Mouse (Mus musculus) telencephalon, adult 2 months (tissue): ENCODE results near the gene Gm3336.

ENCODE experiments used
- DNase-seq: peaks from one replicate; pipeline ENCODE4 v3.0.0-alpha.2; 2011; ENCODE audit warnings: low read depth, low spot score

Gm3336 gene

DNA sequence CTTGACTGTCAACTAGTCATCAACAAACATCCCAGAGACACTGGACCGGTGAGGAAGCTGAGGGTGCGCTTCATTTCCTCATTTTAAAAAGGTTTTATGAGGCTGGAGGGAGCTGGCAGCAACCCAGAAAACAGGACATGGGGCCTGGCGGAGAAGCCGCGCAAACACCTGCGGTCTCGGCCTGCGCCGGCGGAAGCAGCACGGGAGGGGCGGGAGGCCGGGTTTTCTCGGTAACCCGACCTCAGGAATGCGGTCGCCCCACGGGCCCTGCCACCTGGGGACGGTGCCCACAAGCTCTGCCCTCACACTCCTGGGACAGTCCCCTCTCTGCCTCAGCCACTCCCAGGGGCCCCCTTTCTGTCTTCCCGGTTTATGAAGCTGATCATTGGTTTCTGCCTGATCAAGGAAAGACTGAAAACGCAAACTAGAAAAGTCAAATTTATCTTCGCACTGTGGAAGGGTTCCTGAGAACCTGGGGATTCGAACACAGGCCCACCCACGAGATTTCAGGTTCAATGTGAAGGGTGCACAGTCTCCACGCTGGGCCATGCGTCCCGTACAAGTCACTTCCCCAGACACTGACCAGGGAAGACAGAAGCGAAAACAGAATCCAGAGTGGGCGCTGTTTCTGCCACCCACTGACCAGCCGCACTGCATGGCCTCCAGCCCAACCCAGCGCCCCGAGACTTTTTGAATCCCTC lies 22.9 kb upstream of the Gm3336 start:
- no peak for DNase-seq

DNA sequence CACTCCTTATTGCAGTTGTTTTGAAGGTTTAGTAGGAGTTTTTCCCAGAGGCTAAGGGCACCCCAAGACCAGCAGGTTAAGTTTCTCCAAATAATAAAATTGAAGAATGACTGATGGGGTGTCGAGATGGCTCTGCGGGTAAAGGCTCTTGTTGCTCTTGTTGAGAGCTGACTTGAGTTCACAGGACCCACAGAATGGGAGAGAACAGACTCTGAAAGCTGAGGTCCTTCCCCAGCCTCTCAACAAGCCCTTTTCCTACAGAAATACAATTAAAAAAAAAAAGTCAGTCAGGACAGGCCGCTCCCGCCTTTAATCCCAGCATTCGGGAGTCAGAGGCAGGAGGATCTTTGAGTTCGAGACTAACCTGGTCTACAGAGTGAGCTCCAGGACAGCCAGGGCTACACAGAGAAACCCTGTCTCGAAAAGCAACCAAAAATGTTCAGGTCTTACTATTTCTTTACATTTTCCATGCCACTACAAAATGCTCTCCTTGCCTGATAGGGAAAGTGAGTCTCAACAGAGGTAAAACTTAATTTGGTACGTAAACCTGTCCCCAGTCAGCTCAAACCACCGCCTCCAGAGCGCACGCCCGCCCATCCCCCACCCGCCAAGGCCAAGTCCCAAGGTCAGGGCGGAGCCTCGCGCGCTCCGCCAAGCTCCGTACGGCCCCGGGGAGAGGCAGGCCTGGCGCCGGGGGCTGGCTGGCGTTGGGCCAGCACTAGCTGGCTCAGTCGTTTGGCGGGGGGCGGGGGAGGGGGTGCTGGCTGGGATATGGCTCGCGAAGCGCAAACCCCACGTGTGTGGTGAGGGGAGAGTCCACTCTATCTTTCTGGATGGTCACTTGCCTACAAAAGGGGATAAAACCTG lies 22.1 kb upstream of the Gm3336 start:
- no peak for DNase-seq

DNA sequence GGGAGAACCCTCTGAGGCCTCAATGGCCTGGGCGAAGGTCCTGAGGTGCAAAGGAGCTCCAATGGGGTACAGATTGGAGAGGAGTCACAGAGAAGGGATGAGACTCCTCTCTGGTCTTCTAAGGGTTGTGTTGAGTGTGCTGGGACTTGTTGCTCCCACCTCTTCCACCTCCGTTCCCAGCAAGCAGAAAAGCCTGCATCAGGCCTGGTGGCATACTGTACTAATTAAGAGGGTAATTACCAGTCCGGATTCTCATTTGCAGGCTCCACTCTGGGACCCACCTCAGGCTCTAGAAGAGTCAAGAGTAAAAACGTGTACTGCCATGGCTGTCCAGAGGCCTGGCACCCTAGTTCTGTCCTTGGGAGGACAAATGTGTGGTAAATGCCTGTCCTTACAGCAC lies 21.4 kb upstream of the Gm3336 start:
- no peak for DNase-seq

DNA sequence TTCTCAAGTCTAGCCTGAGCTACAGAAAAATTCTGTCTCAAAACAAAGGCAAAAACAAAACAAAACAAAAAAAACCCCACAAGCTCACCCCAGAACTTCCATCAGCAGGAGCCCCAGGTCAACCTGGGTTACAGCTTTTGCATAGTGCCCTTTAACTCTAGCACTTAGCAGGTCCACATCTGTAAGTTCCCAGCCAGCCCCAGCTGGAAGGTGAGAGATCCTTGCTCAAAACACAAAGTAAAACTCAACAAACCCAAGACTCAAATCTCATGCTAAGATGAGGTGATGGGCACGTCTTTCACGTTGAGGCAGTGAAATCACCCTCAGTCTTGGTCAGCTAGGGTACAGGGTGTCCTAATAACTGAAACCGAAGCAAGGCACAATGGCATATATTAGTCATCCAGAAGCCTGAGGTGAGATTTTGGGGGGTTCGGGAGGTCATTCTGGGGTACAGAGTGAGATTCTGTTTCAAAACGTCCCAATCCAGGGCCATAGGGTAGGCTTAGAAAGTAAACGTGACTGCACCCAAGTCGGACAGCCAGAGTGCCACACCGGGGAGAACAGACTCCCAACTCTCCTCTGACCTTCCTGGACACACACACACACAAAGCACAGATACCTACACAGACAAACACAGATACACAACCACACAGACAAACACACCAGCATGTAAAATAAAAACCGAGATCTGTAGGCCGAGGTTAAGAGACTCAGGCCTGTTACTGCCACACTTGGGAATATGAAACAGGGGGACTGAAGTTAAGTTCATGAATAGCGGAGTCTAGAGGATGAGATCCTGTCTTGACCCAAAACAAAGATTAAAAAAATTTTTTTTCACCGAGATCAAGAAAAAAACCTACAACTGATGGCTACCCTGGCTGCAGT lies 20.7 kb upstream of the Gm3336 start:
- DNase-seq, result no peak

DNA sequence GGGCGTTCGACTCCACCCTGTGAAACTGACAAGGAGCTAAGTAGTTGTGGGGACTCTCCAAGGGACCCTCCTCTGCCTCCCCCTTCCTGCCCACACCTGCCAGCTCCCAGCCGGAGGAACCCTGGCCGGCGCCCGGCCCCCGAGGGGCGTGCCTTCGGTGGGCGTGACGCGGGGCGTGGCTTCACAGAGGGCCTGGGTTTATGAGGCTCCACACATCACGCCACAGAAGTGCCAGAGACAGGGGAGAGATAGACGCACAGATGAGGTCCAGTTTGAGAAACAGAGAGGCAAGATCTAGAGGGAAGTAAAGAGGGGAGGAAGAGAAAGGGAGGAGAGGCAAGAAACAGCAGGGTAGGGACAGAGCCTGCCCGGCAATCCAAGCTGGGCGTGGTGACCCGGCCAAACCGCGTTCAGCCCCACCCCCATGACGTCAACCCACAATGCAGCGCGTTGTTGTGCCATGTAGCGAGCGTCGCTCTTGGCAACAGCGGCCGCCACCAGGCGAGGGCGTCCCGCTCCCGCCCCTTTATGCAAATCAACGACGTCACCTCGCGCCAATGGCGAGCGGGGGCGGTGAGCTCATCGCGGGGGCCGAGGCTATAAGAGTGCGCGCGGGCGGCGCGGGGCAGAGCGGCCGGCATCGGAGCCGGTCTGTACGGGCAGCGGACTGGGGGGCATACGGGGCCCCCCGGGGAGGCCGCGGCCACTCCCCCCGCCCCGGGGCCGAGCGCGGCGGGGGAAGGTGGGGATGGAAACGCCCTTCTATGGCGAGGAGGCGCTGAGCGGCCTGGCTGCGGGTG lies 19.8 kb upstream of the Gm3336 start, which contains the start of gene Jund:
Gene Jund, plus strand, starts transcription at position 640 of the 800 bp plus-strand sequence.
- DNase-seq, result peak; percentile 97

DNA sequence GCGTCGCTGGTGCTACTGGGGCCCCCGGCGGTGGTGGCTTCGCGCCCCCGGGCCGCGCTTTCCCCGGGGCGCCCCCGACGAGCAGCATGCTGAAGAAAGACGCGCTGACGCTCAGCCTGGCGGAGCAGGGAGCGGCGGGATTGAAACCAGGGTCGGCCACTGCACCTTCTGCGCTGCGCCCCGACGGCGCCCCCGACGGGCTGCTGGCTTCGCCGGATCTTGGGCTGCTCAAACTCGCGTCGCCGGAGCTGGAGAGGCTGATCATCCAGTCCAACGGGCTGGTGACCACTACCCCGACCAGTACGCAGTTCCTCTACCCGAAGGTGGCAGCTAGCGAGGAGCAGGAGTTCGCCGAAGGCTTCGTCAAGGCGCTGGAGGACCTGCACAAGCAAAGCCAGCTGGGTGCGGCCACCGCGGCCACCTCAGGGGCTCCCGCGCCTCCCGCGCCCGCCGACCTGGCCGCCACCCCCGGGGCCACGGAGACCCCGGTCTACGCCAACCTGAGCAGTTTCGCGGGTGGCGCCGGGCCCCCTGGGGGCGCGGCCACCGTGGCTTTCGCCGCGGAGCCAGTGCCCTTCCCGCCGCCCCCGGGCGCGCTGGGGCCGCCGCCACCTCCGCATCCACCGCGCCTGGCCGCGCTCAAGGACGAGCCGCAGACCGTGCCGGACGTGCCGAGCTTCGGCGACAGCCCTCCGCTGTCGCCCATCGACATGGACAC lies 19.1 kb upstream of the Gm3336 start:
- DNase-seq, result no peak

DNA sequence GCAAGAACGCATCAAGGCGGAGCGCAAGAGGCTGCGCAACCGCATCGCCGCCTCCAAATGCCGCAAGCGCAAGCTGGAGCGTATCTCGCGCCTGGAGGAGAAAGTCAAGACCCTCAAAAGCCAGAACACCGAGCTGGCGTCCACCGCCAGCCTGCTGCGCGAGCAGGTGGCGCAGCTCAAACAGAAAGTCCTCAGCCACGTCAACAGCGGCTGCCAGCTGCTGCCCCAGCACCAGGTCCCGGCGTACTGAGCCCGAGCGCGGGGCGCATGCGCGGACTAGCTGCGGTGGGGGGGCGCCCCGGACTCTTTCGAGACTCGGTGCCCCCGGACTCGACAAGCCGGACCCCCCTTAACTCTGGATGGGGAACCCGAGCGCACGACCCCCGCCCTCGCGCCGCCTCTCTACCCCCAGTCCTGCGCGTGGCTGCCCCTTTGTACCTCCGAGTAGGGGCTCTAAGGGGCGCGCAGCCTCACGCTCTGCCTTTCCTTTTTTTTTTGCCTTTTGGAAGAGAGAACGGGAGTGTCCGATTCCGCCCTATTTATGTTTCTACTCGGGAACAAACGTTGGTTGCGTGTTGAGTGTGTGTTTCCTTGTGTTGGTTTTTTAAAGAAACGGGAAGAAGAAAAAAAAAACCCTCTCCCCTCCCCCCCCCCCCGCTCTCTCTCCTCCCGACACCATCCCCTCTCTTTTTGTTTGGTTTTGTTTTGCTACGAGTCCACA lies 18.3 kb upstream of the Gm3336 start:
- DNase-seq, result no peak

DNA sequence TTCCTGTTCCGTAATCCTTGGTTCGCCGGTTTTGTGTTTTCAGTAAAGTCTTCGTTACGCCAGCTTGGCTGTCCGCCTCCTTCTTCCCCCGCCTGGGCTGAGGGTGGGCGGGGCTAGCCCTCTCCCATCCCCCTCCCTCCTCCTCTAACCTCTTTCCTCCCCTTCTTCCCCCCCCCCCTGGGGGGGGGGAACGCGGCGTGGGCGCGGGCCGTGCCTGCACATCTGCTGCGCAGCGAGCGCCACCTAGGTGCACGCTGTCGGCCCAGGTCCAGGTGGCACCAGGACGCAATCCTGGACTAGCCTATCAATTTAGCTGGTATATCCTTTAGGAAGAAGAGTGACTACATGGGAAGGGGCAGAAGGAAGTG lies 17.8 kb upstream of the Gm3336 start:
- DNase-seq, result peak; percentile 88

DNA sequence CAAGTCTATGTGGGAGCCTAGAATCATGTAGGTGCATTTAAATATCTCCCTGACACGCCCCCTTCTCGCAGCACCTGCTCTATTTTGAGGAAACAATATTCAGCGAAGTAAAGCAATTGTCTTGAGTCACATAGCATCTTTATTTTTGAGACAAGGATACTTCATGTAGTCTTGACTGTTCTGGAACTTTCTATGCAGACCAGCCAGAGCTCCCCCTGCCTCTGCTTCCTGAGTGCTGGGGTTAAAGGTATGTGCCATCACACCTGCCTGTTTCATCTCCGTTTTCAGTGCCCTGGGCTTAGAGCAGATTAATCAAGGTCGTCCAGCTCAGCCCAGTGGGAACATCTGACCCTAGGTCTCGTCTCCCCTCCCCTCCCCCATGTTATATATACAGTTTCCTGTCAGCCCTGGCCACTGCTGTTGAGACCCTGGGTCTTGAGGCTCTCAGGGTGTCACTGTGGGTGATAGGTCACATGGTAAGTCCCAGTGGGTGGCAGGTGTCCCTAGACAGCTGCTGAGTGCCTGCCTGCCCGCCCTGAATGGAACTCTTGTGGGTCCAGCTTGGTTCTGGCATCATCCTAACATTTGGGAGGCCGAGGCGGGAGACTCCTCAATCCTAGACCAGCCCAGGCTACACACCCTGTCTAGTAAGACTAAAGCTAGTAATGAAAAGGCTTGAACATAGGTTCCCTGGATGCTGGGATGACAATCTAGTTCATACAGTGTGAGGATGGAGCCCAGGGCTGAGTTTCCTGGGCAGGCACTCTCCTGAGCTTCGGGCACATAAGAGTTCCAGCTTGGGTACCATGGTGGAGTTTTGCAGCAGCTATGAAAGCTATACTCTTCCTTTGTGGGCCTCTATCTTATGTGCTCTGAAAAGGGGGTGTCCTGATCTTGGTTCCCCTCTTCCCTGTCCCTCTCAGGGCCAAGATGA lies 17.0 kb upstream of the Gm3336 start:
- DNase-seq, result no peak

DNA sequence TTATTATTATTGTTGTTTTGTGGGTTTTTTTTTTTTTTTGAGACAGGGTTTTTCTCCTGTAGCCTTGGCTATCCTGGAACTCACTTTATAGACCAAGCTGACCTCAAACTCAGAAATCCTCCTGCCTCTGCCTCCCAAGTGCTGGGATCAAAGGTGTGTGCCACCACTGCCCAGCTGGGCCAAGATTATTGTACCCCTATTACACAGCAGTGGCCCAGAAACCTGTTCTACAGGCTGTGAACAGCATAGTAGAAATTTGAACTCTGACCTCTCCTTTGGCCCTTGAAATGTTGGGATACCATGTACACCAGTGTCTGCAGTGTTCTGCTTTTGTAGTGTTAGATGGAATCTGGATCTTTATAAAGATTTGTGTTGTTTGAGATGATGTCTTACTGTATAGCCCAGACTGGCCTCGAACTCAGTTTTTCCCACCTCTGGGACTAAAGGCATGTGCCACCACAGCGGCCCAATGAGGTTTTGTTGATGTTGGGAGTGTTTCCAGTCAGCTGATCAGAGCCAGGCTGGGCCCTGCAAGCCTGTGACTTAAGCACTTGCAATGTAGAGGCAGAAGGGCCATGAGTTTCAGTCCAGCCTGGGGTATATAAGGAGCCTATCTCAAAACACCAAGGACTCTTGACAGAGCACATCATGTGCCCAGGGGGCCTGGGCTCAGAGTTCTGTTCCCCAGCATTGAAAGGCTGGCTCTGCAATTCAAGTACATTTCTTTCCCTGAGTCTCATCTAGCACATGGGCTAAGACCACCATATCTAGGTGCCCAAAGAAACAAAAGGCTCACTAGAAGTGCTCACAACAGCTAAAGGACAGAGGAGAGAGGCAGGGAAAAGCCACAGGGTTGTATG lies 16.1 kb upstream of the Gm3336 start:
- DNase-seq, result no peak

DNA sequence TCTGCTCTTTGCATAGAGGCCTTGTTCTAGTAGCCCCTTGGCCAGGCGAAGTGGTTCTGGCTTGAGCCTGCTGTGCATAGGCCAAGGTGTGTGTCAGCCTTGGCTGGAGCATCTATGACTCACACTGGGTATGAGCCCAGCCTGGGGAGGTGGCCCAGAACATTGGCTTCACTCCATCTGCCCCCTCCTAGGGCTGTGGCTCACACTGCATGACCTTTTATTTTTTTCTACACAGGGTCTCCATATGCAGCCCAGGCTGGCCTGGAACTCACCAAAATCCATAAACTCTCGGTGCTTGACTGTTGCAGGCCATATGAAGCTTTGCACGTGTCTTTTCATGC lies 15.5 kb upstream of the Gm3336 start:
- no peak for DNase-seq

DNA sequence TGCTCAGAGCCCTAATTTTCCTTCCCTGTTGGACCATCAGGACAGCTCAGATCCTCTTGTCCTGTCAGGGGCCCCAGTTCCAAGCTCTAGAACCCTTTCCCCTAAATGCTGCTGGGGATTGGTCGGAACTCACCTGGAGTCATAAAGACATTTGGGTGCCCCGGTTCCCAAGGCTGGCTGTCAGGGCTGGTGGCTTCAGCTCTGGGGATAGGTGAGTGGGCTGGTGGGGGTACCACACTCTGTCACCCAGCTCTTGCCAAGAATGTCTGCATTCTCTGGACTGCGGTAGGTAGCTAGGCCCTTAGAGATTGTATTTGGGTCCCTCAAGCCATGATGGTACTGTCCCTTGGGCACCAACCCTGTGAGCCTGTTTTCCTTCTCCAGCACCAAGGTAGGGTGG lies 15.1 kb upstream of the Gm3336 start, which contains the start of gene Iqcn:
Gene Iqcn, plus strand, starts transcription at position 171 of the 400 bp plus-strand sequence.
- no peak for DNase-seq

DNA sequence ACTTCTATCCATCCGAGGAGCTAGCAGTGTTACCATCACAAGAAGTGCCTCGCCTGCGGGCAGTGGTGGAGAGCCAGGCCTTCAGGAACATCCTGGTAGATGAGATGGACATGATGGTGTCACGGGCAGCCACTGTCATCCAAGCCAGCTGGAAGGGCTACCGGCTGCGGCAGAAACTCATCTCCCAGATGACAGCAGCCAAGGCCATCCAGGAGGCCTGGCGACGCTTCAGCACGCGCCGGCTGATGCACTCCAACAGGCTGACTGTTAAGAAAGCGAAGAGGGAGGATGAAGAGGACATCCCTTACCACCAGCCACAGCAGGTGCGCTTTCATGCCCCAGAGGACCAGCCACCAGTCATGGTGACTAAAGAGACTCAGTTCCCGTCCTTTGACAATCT lies 10.1 kb upstream of the Gm3336 start:
- no peak for DNase-seq

DNA sequence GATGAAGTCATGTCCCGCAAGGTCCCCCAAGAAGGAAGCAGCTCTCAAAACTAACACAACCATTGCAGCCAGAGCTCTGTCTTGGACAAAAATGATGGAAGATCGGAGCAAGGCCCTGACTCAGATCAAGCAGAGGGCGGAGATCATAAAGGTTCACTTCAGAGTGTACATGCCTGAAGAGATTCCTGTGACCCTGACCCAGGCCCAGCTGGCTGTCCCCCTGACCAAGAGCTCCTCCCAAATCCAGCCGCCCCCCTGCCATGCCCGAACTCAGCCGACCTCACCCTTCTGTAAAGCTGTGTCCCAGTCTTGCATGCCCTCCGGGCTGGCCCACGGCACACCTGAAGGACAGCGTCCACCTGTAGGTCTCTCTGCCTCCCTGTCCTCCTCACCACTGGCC lies 8.5 kb upstream of the Gm3336 start:
- no peak for DNase-seq

DNA sequence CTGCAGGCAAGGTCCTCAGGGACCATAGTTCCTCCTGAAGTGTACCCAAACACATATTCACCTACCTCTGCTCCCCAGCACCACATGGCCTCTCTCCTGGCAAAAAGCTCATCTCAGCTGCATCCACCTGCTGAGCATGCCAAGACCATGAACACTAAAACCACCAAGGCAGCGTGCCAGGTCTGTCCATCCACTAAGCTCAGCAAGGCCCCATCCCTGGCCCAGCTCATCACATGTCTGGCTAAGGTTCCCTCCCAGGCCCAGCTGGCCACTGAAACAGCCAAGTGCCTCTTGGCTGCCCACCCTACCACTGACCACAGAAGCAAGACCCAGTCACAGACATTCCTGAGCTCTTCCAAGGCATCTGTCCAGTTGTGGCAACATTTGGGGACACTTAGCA lies 8.0 kb upstream of the Gm3336 start:
- no peak for DNase-seq

DNA sequence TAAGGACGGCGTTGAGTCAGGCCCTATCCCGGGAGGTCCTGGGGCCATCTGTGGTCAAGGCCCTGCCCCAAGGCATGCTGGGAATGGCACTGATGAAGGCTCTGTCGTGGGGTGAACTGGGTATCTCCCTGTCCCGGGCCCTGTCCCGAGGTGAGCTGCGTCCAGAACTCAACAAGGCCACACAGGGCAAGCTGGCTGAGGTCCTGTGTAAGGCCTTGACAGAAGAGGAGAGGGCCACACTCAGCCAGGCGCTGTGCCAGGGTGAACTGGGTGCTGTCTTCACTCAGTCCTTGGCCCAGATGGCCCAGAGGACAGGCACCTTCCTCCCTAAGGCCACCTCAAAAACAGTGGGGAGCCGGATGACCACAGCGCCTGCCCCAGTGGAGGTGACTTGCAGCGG lies 7.3 kb upstream of the Gm3336 start:
- no peak for DNase-seq

DNA sequence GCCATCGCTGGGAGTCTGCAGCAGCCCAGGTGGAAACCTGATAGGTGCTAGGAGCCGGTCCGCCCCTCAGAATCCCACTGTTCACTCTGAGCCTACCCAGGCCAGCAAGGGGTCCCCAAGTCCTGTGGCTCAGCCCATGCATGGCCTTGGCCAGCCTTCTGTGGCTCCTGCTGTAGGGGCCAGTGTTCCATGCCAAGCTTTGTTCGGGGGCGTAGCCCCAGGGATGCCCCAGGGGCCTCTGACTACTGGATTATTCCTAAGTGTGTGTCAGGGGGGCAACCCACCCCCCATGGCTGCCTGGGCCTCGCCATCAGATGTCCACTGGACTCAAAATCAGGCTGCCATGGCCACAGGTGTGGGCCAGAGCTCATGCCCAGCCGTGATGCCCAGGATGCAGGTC lies 4.4 kb upstream of the Gm3336 start:
- no peak for DNase-seq

DNA sequence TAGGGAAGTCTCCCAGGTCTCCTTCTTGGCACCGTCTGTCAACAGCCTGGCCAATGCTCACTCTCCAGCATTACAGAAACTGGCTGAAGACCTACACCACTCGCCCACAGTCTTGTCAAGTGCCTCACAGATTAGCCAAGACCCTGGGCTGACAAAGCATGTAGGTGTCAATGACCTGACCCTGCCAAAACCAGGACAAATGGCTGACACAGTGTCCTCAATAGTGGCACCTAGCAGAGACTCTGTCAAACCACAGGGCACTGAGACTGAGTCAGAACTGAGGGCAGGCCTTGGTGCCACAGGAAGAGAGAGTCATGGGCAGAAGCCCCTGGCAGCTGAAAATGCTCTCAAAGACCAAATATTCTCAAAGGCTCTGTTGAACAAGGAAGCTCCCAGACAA lies 3.3 kb upstream of the Gm3336 start:
- no peak for DNase-seq
